Mouse (Mus musculus): ENCODE data around the gene Lrp2. TPM values are rescaled to one million over a fixed set of nuclear protein-coding genes. Genes with fewer than 3 reads are reported as not detected.

The Lrp2 gene
- polyA plus RNA-seq, 1 experiment from 2014 or later: 2.9 TPM

GRCm38 (mm10) chr2:69424829-69425228, 161.0 kb downstream of the Lrp2 start:
- DNase-seq: no peak
- Histone ChIP-seq H3K9me3 (ENCODE audit: control insufficient read depth, low read length) (no peaks in the 10 kb centered on the region), H3K36me3 (ENCODE audit: control insufficient read depth, insufficient read depth, low read length) (no peaks in the 10 kb centered on the region; the same call in 1 of the 2 replicates), H3K9ac (replicated peaks; ENCODE audit: low read length) (no peak overlapping the region), H3K4me2 (ENCODE audit: low read length) (no peak overlapping the region), H3K4me3 (replicated peaks; ENCODE audit: low read depth, low read length) (no peak overlapping the region), H3K27ac (replicated peaks; ENCODE audit: low read depth, low read length) (no peak overlapping the region), H3K27me3 (ENCODE audit: control insufficient read depth, insufficient read depth, low read length) (peaks cover 3% of the 10 kb centered on the region), H3K4me1 (ENCODE audit: control insufficient read depth, insufficient read depth, low read length) (no peaks in the 10 kb centered on the region)
- WGBS: 76% methylated on average over 5 of the region's 5 CpGs
- no peak for ATAC-seq (ENCODE audit: low FRiP score, low TSS enrichment)

GRCm38 (mm10) chr2:69418294-69418881, 167.5 kb downstream of the Lrp2 start:
- no peak overlapping the region for H3K4me3 ChIP-seq (replicated peaks; ENCODE audit: low read depth, low read length)
- WGBS: 2% methylated on average over 11 of the region's 11 CpGs
- H3K4me1 ChIP-seq (ENCODE audit: control insufficient read depth, insufficient read depth, low read length): peaks cover 16% of the 10 kb centered on the region; the same call in 1 of the 2 replicates
- no peak overlapping the region for H3K9ac ChIP-seq (replicated peaks; ENCODE audit: low read length)
- ATAC-seq (ENCODE audit: low FRiP score, low TSS enrichment) (peak; percentile 87; the same call in 1 of the 2 replicates), DNase-seq (peak; percentile 77)
- H3K27ac ChIP-seq (replicated peaks; ENCODE audit: low read depth, low read length): no peak overlapping the region; the same call in 1 of the 2 replicates
- peaks cover 13% of the 10 kb centered on the region for H3K27me3 ChIP-seq (ENCODE audit: control insufficient read depth, insufficient read depth, low read length)
- H3K9me3 ChIP-seq (ENCODE audit: control insufficient read depth, low read length): no peaks in the 10 kb centered on the region
- no peaks in the 10 kb centered on the region for H3K36me3 ChIP-seq (ENCODE audit: control insufficient read depth, insufficient read depth, low read length)
- H3K4me2 ChIP-seq (ENCODE audit: low read length): peak overlapping the region; percentile 34

GRCm38 (mm10) chr2:69415070-69415469, 170.8 kb downstream of the Lrp2 start:
- Histone ChIP-seq H3K27ac (replicated peaks; ENCODE audit: low read depth, low read length) (no peak overlapping the region), H3K4me3 (replicated peaks; ENCODE audit: low read depth, low read length) (no peak overlapping the region), H3K4me1 (ENCODE audit: control insufficient read depth, insufficient read depth, low read length) (peaks cover 16% of the 10 kb centered on the region; the same call in 1 of the 2 replicates), H3K9me3 (ENCODE audit: control insufficient read depth, low read length) (no peaks in the 10 kb centered on the region), H3K4me2 (ENCODE audit: low read length) (no peak overlapping the region), H3K36me3 (ENCODE audit: control insufficient read depth, insufficient read depth, low read length) (no peaks in the 10 kb centered on the region), H3K9ac (replicated peaks; ENCODE audit: low read length) (no peak overlapping the region), H3K27me3 (ENCODE audit: control insufficient read depth, insufficient read depth, low read length) (peaks cover 13% of the 10 kb centered on the region)
- DNase-seq (no peak), ATAC-seq (ENCODE audit: low FRiP score, low TSS enrichment) (no peak)
- 84% methylated on average over 6 of the region's 6 CpGs for WGBS

GRCm38 (mm10) chr2:69414539-69414938, 171.3 kb downstream of the Lrp2 start:
- 94% methylated on average over 10 of the region's 10 CpGs for WGBS
- no peak overlapping the region for H3K4me3 ChIP-seq (replicated peaks; ENCODE audit: low read depth, low read length)
- H3K27ac ChIP-seq (replicated peaks; ENCODE audit: low read depth, low read length): no peak overlapping the region
- peaks cover 13% of the 10 kb centered on the region; the same call in 1 of the 2 replicates for H3K27me3 ChIP-seq (ENCODE audit: control insufficient read depth, insufficient read depth, low read length)
- no peak overlapping the region for H3K4me2 ChIP-seq (ENCODE audit: low read length)
- ATAC-seq (ENCODE audit: low FRiP score, low TSS enrichment): no peak
- no peaks in the 10 kb centered on the region for H3K9me3 ChIP-seq (ENCODE audit: control insufficient read depth, low read length)
- H3K9ac ChIP-seq (replicated peaks; ENCODE audit: low read length): no peak overlapping the region
- DNase-seq: no peak
- H3K4me1 ChIP-seq (ENCODE audit: control insufficient read depth, insufficient read depth, low read length): peaks cover 16% of the 10 kb centered on the region; the same call in 1 of the 2 replicates
- no peaks in the 10 kb centered on the region for H3K36me3 ChIP-seq (ENCODE audit: control insufficient read depth, insufficient read depth, low read length)

- WGBS: 97% methylated on average over 5 of the region's 5 CpGs
- H3K27ac ChIP-seq (replicated peaks; ENCODE audit: low read depth, low read length): no peak overlapping the region
Measured at GRCm38 (mm10) chr2:69405692-69406091, 180.2 kb downstream of the Lrp2 start.

GRCm38 (mm10) chr2:69402309-69402708, 183.6 kb downstream of the Lrp2 start:
- H3K27me3 ChIP-seq (ENCODE audit: control insufficient read depth, insufficient read depth, low read length): no peaks in the 10 kb centered on the region
- no peak overlapping the region for H3K4me2 ChIP-seq (ENCODE audit: low read length)
- DNase-seq (no peak), ATAC-seq (ENCODE audit: low FRiP score, low TSS enrichment) (no peak)
- H3K4me1 ChIP-seq (ENCODE audit: control insufficient read depth, insufficient read depth, low read length): no peaks in the 10 kb centered on the region
- H3K36me3 ChIP-seq (ENCODE audit: control insufficient read depth, insufficient read depth, low read length): no peaks in the 10 kb centered on the region
- H3K27ac ChIP-seq (replicated peaks; ENCODE audit: low read depth, low read length): no peak overlapping the region
- no peak overlapping the region for H3K4me3 ChIP-seq (replicated peaks; ENCODE audit: low read depth, low read length)
- H3K9ac ChIP-seq (replicated peaks; ENCODE audit: low read length): no peak overlapping the region
- 81% methylated on average over 7 of the region's 7 CpGs for WGBS
- H3K9me3 ChIP-seq (ENCODE audit: control insufficient read depth, low read length): no peaks in the 10 kb centered on the region

More at GRCm38 (mm10) chr2:69405692-69406091, 180.2 kb downstream of the Lrp2 start:
- H3K4me3 ChIP-seq (replicated peaks; ENCODE audit: low read depth, low read length): no peak overlapping the region
- H3K9me3 ChIP-seq (ENCODE audit: control insufficient read depth, low read length): no peaks in the 10 kb centered on the region
- no peaks in the 10 kb centered on the region for H3K36me3 ChIP-seq (ENCODE audit: control insufficient read depth, insufficient read depth, low read length)
- ATAC-seq (ENCODE audit: low FRiP score, low TSS enrichment) (no peak), DNase-seq (no peak)
- H3K9ac ChIP-seq (replicated peaks; ENCODE audit: low read length): no peak overlapping the region
- H3K4me1 ChIP-seq (ENCODE audit: control insufficient read depth, insufficient read depth, low read length): no peaks in the 10 kb centered on the region
- H3K4me2 ChIP-seq (ENCODE audit: low read length): no peak overlapping the region
- no peaks in the 10 kb centered on the region for H3K27me3 ChIP-seq (ENCODE audit: control insufficient read depth, insufficient read depth, low read length)

GRCm38 (mm10) chr2:69401891-69402290, 184.0 kb downstream of the Lrp2 start:
- Histone ChIP-seq H3K9me3 (ENCODE audit: control insufficient read depth, low read length) (no peaks in the 10 kb centered on the region), H3K27me3 (ENCODE audit: control insufficient read depth, insufficient read depth, low read length) (no peaks in the 10 kb centered on the region), H3K36me3 (ENCODE audit: control insufficient read depth, insufficient read depth, low read length) (no peaks in the 10 kb centered on the region), H3K27ac (replicated peaks; ENCODE audit: low read depth, low read length) (no peak overlapping the region), H3K4me3 (replicated peaks; ENCODE audit: low read depth, low read length) (no peak overlapping the region), H3K9ac (replicated peaks; ENCODE audit: low read length) (no peak overlapping the region), H3K4me2 (ENCODE audit: low read length) (no peak overlapping the region), H3K4me1 (ENCODE audit: control insufficient read depth, insufficient read depth, low read length) (no peaks in the 10 kb centered on the region)
- WGBS: 91% methylated on average over 6 of the region's 6 CpGs
- no peak for DNase-seq
- no peak for ATAC-seq (ENCODE audit: low FRiP score, low TSS enrichment)

- Histone ChIP-seq H3K4me3 (replicated peaks; ENCODE audit: low read depth, low read length) (no peak overlapping the region), H3K4me2 (ENCODE audit: low read length) (no peak overlapping the region), H3K9ac (replicated peaks; ENCODE audit: low read length) (no peak overlapping the region), H3K27me3 (ENCODE audit: control insufficient read depth, insufficient read depth, low read length) (no peaks in the 10 kb centered on the region), H3K36me3 (ENCODE audit: control insufficient read depth, insufficient read depth, low read length) (no peaks in the 10 kb centered on the region), H3K27ac (replicated peaks; ENCODE audit: low read depth, low read length) (no peak overlapping the region), H3K9me3 (ENCODE audit: control insufficient read depth, low read length) (no peaks in the 10 kb centered on the region), H3K4me1 (ENCODE audit: control insufficient read depth, insufficient read depth, low read length) (no peaks in the 10 kb centered on the region)
- DNase-seq (no peak), ATAC-seq (ENCODE audit: low FRiP score, low TSS enrichment) (no peak)
- 85% methylated on average over 7 of the region's 7 CpGs for WGBS
Measured at GRCm38 (mm10) chr2:69400866-69401604, 184.8 kb downstream of the Lrp2 start.

Measured in midbrain, embryonic 14.5 days (tissue).